Mouse (Mus musculus) midbrain, embryonic 13.5 days (tissue): Measurements from ENCODE around the gene Prune1. TPM values are rescaled to one million over a fixed set of nuclear protein-coding genes. Genes with fewer than 3 reads are reported as not detected.

Experiments used
- ATAC-seq: fragments of 200-750 bp; cut with Nextera tagmentation; 2 replicates; pipeline ENCODE4 v1.8.0; 2017; ENCODE audit warnings: mild to moderate bottlenecking, moderate TSS enrichment, moderate library complexity
- H3K27ac ChIP-seq: fragments of 300-500 bp; sonication (generic); 2 replicates; pipeline ENCODE4 v1.5.1; 2015; ENCODE audit warnings: inconsistent platforms, mild to moderate bottlenecking, moderate library complexity
- H3K27me3 ChIP-seq: fragments of 300-500 bp; sonication (generic); 2 replicates; pipeline ENCODE4 v1.6.1; 2015; ENCODE audit warnings: mild to moderate bottlenecking, inconsistent platforms
- H3K36me3 ChIP-seq: fragments of 300-500 bp; sonication (generic); 2 replicates; pipeline ENCODE4 v1.6.1; 2015; ENCODE audit warnings: mild to moderate bottlenecking, inconsistent platforms
- H3K4me1 ChIP-seq: fragments of 300-500 bp; sonication (generic); replicated peaks from 2 replicates; pipeline ENCODE4 v1.6.1; 2015; ENCODE audit warnings: inconsistent platforms
- H3K4me2 ChIP-seq: fragments of 300-500 bp; sonication (generic); replicated peaks from 2 replicates; pipeline ENCODE4 v1.6.1; 2015; ENCODE audit warnings: moderate library complexity, mild to moderate bottlenecking, inconsistent platforms
- H3K4me3 ChIP-seq: fragments of 300-500 bp; sonication (generic); replicated peaks from 2 replicates; pipeline ENCODE4 v1.5.1; 2015; ENCODE audit warnings: mild to moderate bottlenecking, inconsistent platforms
- H3K9ac ChIP-seq: fragments of 300-500 bp; sonication (generic); replicated peaks from 2 replicates; pipeline ENCODE4 v1.6.1; 2015; ENCODE audit warnings: mild to moderate bottlenecking, inconsistent platforms
- H3K9me3 ChIP-seq: fragments of 300-500 bp; sonication (generic); 2 replicates; pipeline ENCODE4 v1.6.1; 2016; ENCODE audit warnings: mild to moderate bottlenecking, inconsistent platforms
- WGBS: fragments of 180-500 bp; shearing (Covaris S2); methylation state at CpG from one replicate; pipeline ENCODE4 v1.1.7; 2015; 5-methylcytosine and 5-hydroxymethylcytosine counted together
- polyA plus RNA-seq: library from polyadenylated mRNA; unstranded; fragments of >200 nt; fragmentation: Nextera tagmentation; extraction: Ambion mirVana; gene quantifications from 2 replicates; pipeline ENCODE4 v1.2.1, GENCODE M21; 2015

The Prune1 gene
- polyA plus RNA-seq, 1 experiment from 2014 or later = 46.4 TPM

DNA sequence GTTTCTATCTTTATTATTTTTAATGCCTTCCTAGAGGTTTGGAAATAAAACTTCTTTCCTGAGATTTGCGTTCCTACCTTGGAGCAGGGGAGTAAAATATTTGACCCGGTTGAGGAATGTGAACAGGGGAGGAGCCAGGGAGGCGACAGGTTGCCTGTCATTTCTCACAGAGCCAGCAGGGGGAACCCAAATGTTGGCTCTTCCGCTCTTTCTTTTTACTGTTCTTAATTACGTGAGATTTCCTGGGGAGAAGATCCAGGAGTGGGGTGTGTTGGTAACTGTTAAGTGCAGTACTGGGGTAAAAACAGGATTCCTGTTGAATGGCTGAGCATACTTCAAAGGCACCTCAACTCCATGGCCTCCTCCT lies 14.2 kb upstream of the Prune1 start:
- ATAC-seq = 0 out of 2 replicates have a peak, but pooled peaks have one; percentile 17
- Histone ChIP-seq H3K9me3 (no peaks in the 10 kb centered on the region), H3K27me3 (no peaks in the 10 kb centered on the region), H3K4me2 (no peak overlapping the region), H3K9ac (no peak overlapping the region), H3K4me3 (no peak overlapping the region), H3K36me3 (peaks cover 65% of the 10 kb centered on the region), H3K4me1 (no peaks in the 10 kb centered on the region), H3K27ac (no peak overlapping the region)
- 11% methylated on average over 5 of the region's 5 CpGs for WGBS

- Histone ChIP-seq H3K4me3 (no peak overlapping the region), H3K9me3 (no peaks in the 10 kb centered on the region), H3K36me3 (peaks cover 71% of the 10 kb centered on the region), H3K27ac (no peak overlapping the region), H3K9ac (no peak overlapping the region), H3K4me1 (no peaks in the 10 kb centered on the region), H3K27me3 (no peaks in the 10 kb centered on the region), H3K4me2 (no peak overlapping the region)
- peak; percentile 50; the same call in 1 of the 2 replicates for ATAC-seq
- WGBS = 84% methylated on average over 11 of the region's 11 CpGs
These were observed 13.6 kb upstream of the Prune1 start for GRCm38 (mm10) chr3:95295321-95296102.

GRCm38 (mm10) chr3:95294718-95295117 lies 12.8 kb upstream of the Prune1 start:
- WGBS = 90% methylated on average over 5 of the region's 5 CpGs
- Histone ChIP-seq H3K4me1 (no peaks in the 10 kb centered on the region), H3K4me3 (no peak overlapping the region), H3K36me3 (peaks cover 78% of the 10 kb centered on the region), H3K27ac (no peak overlapping the region), H3K4me2 (no peak overlapping the region), H3K27me3 (no peaks in the 10 kb centered on the region), H3K9ac (no peak overlapping the region), H3K9me3 (no peaks in the 10 kb centered on the region)
- no peak for ATAC-seq

GRCm38 (mm10) chr3:95294316-95294715 lies 12.4 kb upstream of the Prune1 start:
- Histone ChIP-seq H3K4me2 (no peak overlapping the region), H3K27ac (no peak overlapping the region), H3K36me3 (peaks cover 82% of the 10 kb centered on the region), H3K27me3 (no peaks in the 10 kb centered on the region), H3K4me3 (no peak overlapping the region), H3K9me3 (no peaks in the 10 kb centered on the region), H3K4me1 (no peaks in the 10 kb centered on the region), H3K9ac (no peak overlapping the region)
- WGBS = 91% methylated on average over 7 of the region's 7 CpGs
- ATAC-seq = no peak

DNA sequence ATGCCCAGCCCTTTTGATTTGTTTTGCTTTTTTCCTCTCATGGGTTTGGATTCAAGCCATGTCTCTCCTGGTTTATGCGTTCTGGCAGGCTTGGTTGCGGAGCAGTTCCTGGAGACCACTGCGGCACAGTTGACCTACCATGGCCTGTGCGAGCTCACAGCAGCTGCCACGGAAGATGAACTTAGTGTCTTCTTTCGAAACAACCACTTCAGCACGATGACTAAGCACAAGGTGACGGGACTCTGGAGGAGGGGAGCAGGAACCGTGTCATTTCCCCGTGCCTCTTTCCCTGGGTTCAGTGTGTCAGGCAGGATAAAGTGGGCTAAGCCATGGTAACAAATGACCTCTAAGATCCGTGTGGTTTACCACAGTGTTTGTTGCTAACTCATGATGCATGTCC lies 11.7 kb upstream of the Prune1 start:
- Histone ChIP-seq H3K4me1 (no peaks in the 10 kb centered on the region), H3K4me2 (no peak overlapping the region), H3K36me3 (peaks cover 87% of the 10 kb centered on the region), H3K9ac (no peak overlapping the region), H3K27me3 (no peaks in the 10 kb centered on the region), H3K9me3 (no peaks in the 10 kb centered on the region), H3K27ac (no peak overlapping the region), H3K4me3 (no peak overlapping the region)
- ATAC-seq = no peak
- WGBS = 90% methylated on average over 11 of the region's 11 CpGs

- Histone ChIP-seq H3K36me3 (peaks cover 89% of the 10 kb centered on the region), H3K27ac (no peak overlapping the region), H3K9me3 (no peaks in the 10 kb centered on the region), H3K27me3 (no peaks in the 10 kb centered on the region), H3K9ac (no peak overlapping the region), H3K4me1 (no peaks in the 10 kb centered on the region), H3K4me2 (no peak overlapping the region), H3K4me3 (no peak overlapping the region)
- no peak for ATAC-seq
- WGBS = 90% methylated on average over 2 of the region's 2 CpGs
These were observed 11.0 kb upstream of the Prune1 start for GRCm38 (mm10) chr3:95292899-95293298.

DNA sequence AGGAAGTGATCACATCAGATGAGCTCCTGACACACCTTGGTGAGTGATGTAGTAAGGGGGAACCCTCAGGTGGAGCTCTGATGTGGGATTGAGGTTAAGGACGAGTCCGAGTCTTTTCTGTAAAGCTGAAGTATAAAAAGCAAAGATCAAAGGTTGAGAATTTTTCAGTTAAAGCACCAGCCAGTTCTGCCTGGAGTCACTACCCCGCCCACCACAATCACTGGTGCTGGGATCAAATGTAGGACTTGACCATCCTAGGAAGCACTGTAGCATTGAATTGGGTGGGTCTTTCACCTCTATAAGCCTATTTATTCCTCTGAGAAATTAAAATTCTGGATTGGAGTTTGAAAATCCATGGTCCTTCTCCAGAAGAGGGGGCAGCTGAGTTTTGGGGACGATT lies 9.2 kb upstream of the Prune1 start:
- H3K4me1 ChIP-seq = no peaks in the 10 kb centered on the region
- WGBS = 88% methylated on average over 4 of the region's 4 CpGs
- no peak overlapping the region for H3K4me3 ChIP-seq
- no peaks in the 10 kb centered on the region for H3K9me3 ChIP-seq
- no peak for ATAC-seq
- no peaks in the 10 kb centered on the region for H3K27me3 ChIP-seq
- no peak overlapping the region for H3K27ac ChIP-seq
- no peak overlapping the region for H3K9ac ChIP-seq
- H3K36me3 ChIP-seq = peaks cover 83% of the 10 kb centered on the region
- H3K4me2 ChIP-seq = no peak overlapping the region

DNA sequence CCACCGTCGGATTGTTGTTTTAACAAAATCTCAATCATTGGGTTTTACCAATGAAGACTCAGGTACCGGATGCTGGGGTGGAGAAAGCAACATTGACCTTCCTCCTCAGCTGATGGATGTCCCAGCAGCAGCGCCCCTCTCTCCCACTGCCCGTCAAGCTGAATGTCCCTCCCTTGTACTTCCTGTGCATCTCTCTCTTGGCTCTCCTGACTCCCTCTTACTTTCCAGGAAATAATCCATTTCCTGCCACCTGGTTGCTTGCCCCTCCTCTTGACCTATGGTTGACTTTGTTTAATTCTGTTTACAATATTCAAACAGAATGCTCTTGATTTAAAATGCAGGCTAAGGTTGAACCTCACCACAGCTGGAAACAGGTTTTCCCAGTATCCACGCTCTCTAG lies 8.3 kb upstream of the Prune1 start:
- WGBS = 81% methylated on average over 6 of the region's 6 CpGs
- H3K27me3 ChIP-seq = no peaks in the 10 kb centered on the region
- no peak overlapping the region for H3K4me2 ChIP-seq
- ATAC-seq = no peak
- peaks cover 75% of the 10 kb centered on the region for H3K36me3 ChIP-seq
- no peak overlapping the region for H3K4me3 ChIP-seq
- no peaks in the 10 kb centered on the region for H3K9me3 ChIP-seq
- H3K4me1 ChIP-seq = peaks cover 9% of the 10 kb centered on the region
- no peak overlapping the region for H3K27ac ChIP-seq
- H3K9ac ChIP-seq = no peak overlapping the region

DNA sequence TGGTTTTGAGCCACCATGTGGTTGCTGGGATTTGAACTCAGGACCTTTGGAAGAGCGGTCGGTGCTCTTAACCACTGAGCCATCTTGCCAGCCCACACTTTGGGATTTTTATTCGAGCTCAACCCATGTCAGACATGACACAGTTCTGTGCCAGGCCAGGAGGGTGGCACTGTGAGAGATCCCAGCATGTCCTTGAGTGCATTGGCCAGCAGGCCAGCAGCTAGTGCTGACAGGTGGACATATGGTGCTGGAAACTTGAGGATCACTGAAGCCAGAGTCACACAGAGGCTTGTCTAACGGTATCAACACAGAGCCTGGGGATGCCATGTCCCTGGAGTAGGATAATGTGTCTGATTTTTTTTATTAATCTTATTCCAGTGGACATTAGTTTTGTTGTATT lies 7.5 kb upstream of the Prune1 start:
- H3K27me3 ChIP-seq = no peaks in the 10 kb centered on the region
- H3K9ac ChIP-seq = no peak overlapping the region
- H3K9me3 ChIP-seq = no peaks in the 10 kb centered on the region
- 92% methylated on average over 4 of the region's 4 CpGs for WGBS
- peaks cover 16% of the 10 kb centered on the region for H3K4me1 ChIP-seq
- ATAC-seq = no peak
- H3K27ac ChIP-seq = no peak overlapping the region
- H3K36me3 ChIP-seq = peaks cover 68% of the 10 kb centered on the region
- no peak overlapping the region for H3K4me2 ChIP-seq
- no peak overlapping the region for H3K4me3 ChIP-seq

- H3K4me1 ChIP-seq = peaks cover 26% of the 10 kb centered on the region
- H3K9ac ChIP-seq = no peak overlapping the region
- no peak overlapping the region for H3K27ac ChIP-seq
- H3K4me2 ChIP-seq = no peak overlapping the region
- peaks cover 50% of the 10 kb centered on the region for H3K36me3 ChIP-seq
- WGBS = 94% methylated on average over 3 of the region's 3 CpGs
- ATAC-seq = no peak
- H3K27me3 ChIP-seq = no peaks in the 10 kb centered on the region
- no peak overlapping the region for H3K4me3 ChIP-seq
- H3K9me3 ChIP-seq = no peaks in the 10 kb centered on the region
These were observed 5.7 kb upstream of the Prune1 start for GRCm38 (mm10) chr3:95287541-95287940.

- Histone ChIP-seq H3K27ac (no peak overlapping the region), H3K4me2 (no peak overlapping the region), H3K4me3 (no peak overlapping the region), H3K9ac (no peak overlapping the region), H3K9me3 (no peaks in the 10 kb centered on the region), H3K27me3 (no peaks in the 10 kb centered on the region), H3K36me3 (peaks cover 41% of the 10 kb centered on the region), H3K4me1 (peaks cover 29% of the 10 kb centered on the region)
- WGBS = 92% methylated on average over 7 of the region's 7 CpGs
- no peak for ATAC-seq
These were observed 4.6 kb upstream of the Prune1 start for GRCm38 (mm10) chr3:95286510-95286909.

DNA sequence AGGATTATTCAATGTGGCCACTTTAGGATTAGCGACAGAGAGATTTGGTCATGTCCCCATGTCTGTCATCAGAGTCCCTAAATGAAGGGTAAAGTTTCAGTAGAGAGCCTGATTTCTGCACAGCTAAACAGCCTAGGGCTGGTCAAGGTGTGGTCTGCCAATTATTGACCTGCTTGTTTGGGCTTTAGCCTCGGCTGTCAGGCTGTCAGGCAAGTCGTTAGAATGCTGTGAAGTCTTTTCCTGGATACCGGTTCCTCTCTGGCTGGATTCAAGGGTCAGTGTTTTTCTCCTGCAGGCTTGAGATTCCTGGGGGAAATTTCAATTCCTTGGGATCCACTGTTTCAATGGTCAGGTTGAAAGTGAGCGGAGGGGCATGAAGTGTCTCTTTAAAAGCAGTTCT lies 4.1 kb upstream of the Prune1 start:
- H3K36me3 ChIP-seq = peaks cover 36% of the 10 kb centered on the region
- H3K4me3 ChIP-seq = no peak overlapping the region
- peak overlapping the region; percentile 14; the same call in 1 of the 2 replicates for H3K9ac ChIP-seq
- no peak overlapping the region for H3K27ac ChIP-seq
- peaks cover 31% of the 10 kb centered on the region for H3K4me1 ChIP-seq
- H3K27me3 ChIP-seq = no peaks in the 10 kb centered on the region
- no peak overlapping the region for H3K4me2 ChIP-seq
- H3K9me3 ChIP-seq = no peaks in the 10 kb centered on the region
- WGBS = 77% methylated on average over 5 of the region's 5 CpGs
- no peak for ATAC-seq

DNA sequence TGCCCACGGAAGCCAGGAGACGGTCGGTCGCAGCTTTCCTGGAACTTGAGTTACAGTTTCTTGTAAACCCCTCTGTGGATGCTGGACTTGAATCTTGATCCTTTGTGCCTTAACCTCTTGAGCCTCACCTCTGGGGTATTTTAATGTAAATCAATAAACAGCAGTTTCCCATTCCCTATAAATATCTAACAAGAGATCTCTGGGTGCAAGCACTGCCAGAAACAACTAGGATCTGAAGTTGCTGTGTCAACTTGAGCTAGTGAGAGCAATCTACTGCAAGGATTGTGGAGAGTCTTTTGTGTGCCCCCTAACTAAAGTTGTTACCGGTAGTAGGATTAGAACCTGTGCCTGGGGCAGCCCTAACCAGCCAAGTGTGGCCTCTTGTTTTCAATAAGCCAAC lies 3.5 kb upstream of the Prune1 start:
- peaks cover 38% of the 10 kb centered on the region for H3K4me1 ChIP-seq
- WGBS = 92% methylated on average over 5 of the region's 5 CpGs
- H3K27ac ChIP-seq = no peak overlapping the region
- peaks cover 30% of the 10 kb centered on the region for H3K36me3 ChIP-seq
- no peaks in the 10 kb centered on the region for H3K27me3 ChIP-seq
- no peak for ATAC-seq
- no peak overlapping the region for H3K4me2 ChIP-seq
- H3K9me3 ChIP-seq = no peaks in the 10 kb centered on the region
- no peak overlapping the region; the same call in 1 of the 2 replicates for H3K9ac ChIP-seq
- no peak overlapping the region for H3K4me3 ChIP-seq
